In the genomic region with DNA sequence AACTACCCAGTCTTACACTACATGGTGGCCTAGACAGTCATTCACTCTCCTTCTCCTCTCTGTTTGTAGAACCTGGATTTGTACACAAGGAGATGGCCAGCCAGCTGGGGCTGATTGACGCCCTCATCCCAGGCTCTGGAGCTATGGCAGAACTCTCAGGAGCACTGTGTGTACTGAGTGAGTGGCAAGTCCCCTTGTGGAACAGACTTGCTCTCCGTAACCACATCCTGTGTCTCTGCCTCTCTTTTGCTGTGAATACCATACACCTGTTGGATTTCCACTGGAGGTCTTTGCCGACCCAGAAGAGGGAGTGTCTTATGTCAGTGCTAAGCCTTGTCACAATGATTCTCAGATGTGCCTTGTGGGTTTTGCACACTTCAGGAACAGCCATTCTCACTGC, we compare ENCODE assay signal across 21 mouse cellular contexts. TPM values are rescaled to one million over a fixed set of nuclear protein-coding genes. Genes with fewer than 3 reads are reported as not detected.
"Had no signal": no experiment of that assay in that cellular context is flagged by ENCODE, and none has a peak within 500 bp of the region (broad histone marks: within the 10 kb centered on the region; RNA-seq: fewer than 3 reads in every experiment).

No protein-coding gene starts in this region.

RNA-seq across cellular contexts. Expression of a gene that starts 3.5 kb away (rescaled TPM):
- total RNA-seq: liver, adult 2 months; megakaryocyte, adult 5-6 weeks; megakaryocyte-erythroid progenitor cell, adult 5-6 weeks; neutrophil, adult 5-6 weeks had no signal
- polyA plus RNA-seq: liver, adult 2 months; liver, embryonic 12.5 days; liver, embryonic 14.5 days; liver, embryonic 16.5 days; lung, embryonic 14.5 days; lung, embryonic 16.5 days; midbrain, embryonic 10.5 days; midbrain, embryonic 12.5 days; midbrain, embryonic 14.5 days; midbrain, embryonic 16.5 days; myocyte; neural tube, embryonic 12.5 days; neural tube, embryonic 14.5 days; spleen, adult 2 months; stomach, embryonic 15.5 days; stomach, postnatal 0 days; urinary bladder, adult 2 months had no signal

RNA-seq across cellular contexts. Expression of a gene that starts 6.5 kb away (rescaled TPM):
- total RNA-seq: liver, adult 2 months; megakaryocyte, adult 5-6 weeks; megakaryocyte-erythroid progenitor cell, adult 5-6 weeks; neutrophil, adult 5-6 weeks had no signal
- polyA plus RNA-seq: liver, adult 2 months; liver, embryonic 12.5 days; liver, embryonic 14.5 days; liver, embryonic 16.5 days; lung, embryonic 14.5 days; lung, embryonic 16.5 days; midbrain, embryonic 10.5 days; midbrain, embryonic 12.5 days; midbrain, embryonic 14.5 days; midbrain, embryonic 16.5 days; myocyte; neural tube, embryonic 12.5 days; neural tube, embryonic 14.5 days; spleen, adult 2 months; stomach, embryonic 15.5 days; stomach, postnatal 0 days; testis, adult 2 months; urinary bladder, adult 2 months had no signal

RNA-seq across cellular contexts. Expression of a gene that starts 17.7 kb away (rescaled TPM):
- total RNA-seq: liver, adult 2 months; megakaryocyte, adult 5-6 weeks; megakaryocyte-erythroid progenitor cell, adult 5-6 weeks; neutrophil, adult 5-6 weeks had no signal
- polyA plus RNA-seq: liver, adult 2 months; liver, embryonic 12.5 days; liver, embryonic 14.5 days; liver, embryonic 16.5 days; lung, embryonic 14.5 days; lung, embryonic 16.5 days; midbrain, embryonic 10.5 days; midbrain, embryonic 12.5 days; midbrain, embryonic 14.5 days; midbrain, embryonic 16.5 days; myocyte; neural tube, embryonic 12.5 days; neural tube, embryonic 14.5 days; spleen, adult 2 months; stomach, embryonic 15.5 days; stomach, postnatal 0 days had no signal

RNA-seq across cellular contexts. Expression of a gene that starts 30.8 kb away (rescaled TPM):
- total RNA-seq: liver, adult 2 months; megakaryocyte, adult 5-6 weeks; megakaryocyte-erythroid progenitor cell, adult 5-6 weeks; neutrophil, adult 5-6 weeks had no signal
- polyA plus RNA-seq: liver, adult 2 months; liver, embryonic 14.5 days; lung, embryonic 14.5 days; myocyte; spleen, adult 2 months had no signal
